Mouse (Mus musculus) ovary, postnatal 14 days (tissue): Measurements from ENCODE around the gene Arhgap27.
"Not testable (repeated sequence)": the region's sequence is repeated elsewhere in the genome, so short reads cannot be mapped to it uniquely, and the experiment has no call there.

Experiments
- DNase-seq: peaks from one replicate; pipeline ENCODE4 v3.0.0; 2022; ENCODE audit warnings: low spot score

Arhgap27 gene

DNA sequence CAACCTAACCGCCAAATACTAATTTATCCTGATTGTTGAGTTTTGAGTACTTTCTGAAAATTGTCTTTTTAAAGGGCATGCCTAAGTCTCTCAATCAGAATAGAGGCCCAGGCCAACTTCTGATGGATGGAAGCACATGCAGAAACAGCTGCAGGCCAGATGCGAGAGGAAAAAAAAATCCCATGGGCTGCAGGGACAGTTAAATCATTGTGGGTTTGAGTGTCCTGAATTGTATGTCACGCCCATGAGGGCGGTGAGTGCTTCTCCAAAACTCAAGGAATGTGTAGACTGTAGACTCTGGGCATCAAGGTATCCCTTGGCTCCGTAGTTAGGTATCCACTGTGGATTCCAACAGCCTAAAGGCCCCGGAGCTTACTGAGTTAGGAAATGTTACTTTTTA lies 69.4 kb downstream of the Arhgap27 start:
- DNase-seq = no peak

DNA sequence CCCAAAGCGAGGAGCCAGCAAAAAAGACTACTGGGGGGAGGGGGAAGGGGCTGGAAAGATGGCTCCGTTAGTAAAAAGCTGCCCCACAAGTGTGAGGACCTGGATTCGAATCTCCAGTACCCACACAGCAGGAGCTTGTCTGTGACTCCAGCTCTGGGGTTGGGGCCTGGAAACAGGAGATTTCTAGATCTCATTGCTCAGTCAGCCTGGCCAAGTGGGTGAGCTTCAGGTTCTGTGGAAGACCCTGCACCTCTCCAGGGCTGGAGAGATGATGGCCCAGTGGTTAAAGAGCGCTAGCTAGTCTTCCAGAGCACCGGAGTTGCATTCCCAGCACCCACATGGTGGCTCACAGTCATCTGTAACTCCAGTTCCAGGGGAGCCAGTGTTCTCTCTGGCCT lies 70.6 kb downstream of the Arhgap27 start:
- DNase-seq = no peak

DNA sequence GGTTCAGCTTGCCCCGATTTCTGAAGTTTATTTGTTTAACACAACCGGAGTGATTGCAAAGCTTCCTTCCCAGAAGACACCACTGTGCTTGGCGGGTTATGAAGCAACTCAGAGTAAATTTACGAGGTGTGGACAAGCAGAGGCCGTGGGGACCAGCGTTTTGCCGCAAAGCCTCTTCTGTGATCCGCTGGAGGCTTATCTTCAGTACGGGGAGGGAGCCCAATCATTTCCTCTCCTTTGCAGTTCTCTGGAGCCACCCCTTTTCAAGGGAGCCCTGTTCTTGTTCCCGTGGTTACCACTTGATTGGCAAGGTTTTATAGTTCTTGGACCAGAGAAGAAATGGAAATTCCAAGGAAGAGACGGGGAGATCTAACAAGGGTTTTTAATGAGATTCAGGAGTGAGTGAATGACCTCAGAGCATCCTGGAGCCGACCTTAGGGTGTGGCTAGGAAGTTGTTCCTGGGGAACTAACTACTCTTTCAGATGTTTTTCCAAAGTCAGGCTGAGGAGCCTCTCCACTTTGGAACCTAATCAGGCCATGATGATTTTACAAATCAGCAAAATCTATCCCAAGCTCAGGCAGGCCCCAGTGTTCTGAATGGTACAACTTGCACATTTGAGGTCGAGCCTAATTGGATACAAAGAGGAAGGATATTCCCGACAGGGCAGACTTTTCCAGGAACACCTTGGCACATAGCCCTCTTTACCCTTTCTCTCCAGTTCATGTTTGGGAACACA lies 71.2 kb downstream of the Arhgap27 start:
- no peak for DNase-seq

DNA sequence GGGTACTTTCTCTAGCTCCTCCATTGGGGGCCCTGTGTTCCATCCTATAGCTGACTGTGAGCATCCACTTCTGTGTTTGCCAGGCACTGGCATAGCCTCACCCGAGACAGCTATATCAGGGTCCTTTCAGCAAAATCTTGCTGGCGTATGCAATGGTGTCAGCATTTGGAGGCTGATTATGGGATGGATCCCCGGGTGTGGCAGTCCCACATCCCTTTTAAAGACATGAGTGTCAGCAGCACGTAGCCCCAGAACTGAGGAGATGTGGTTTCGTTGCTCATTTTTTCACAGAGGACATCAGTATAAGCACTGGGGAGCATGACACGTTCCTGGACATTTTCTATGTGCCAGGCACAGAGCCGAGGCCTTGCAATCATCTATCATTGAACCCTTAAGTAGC lies 72.7 kb downstream of the Arhgap27 start:
- DNase-seq = not testable (repeated sequence)

DNA sequence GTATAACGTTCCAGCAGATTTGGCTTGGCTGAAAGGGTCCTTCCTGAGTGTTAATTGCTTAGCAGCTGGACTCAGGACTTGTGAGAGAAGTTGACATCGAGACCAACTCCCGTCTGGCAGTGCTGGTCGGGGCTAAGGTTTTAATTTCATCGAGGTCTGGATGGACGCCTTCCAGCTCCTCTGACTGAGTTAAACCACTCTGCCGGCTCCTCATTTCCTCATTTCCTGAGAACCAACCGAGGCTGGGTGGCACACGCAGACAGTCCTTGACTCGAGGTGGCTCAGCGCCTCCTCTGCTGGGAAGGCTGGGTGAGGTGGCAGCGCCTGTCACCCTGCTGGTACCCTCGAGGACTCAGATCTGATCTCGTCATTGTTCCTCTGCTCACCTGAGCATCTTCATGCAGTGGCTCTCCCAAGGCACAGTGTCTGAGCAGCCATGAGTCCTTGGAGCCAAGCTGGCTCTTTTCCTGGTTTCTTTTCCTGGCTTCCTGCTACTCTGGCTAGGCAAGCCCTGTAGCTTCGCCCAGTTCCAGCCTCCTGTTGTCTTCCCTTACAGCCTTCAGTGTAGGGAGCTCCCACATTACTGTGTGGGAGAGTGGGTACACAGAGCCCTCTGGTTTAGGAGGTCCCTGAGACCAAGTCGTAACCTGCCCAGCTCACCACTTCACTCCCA lies 75.1 kb downstream of the Arhgap27 start:
- DNase-seq = no peak

DNA sequence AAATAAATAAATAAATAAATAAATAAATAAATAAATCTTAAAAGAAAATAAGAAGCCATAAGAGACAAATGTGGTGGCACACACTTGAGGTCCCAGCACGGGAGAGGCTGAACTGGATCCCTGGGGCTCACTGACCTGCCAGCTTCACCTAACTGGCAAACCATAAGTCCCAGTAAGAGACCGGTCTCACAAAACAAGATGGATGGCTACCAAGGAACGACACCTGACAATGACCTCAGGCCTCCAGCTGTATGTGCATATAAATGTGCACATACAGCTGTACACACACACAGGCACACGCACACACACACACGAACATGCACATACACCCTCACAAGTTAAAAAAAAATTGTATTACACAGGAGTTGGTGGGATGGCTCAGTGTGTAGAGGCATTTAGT lies 76.6 kb downstream of the Arhgap27 start:
- no peak for DNase-seq

DNA sequence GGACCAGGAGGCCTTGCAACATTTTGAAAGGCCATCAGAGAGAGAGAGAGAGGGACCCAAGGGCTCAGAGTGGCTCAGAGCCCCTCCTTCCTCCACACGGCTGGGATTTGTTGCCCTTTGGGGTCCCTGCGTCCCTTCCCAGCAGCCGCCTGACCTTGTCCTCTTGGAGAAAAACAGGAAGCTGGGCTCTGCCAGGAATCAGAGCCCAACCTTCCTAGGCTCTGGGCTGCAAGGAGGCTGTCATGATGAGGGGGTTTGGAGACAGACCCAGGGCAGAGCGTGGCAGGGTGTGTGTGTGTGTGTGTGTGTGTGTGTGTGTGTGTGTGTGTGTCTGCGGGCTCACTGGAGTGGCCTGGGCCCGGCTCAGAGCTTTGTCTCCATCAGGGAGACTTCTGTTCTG lies 77.5 kb downstream of the Arhgap27 start:
- DNase-seq = no peak

DNA sequence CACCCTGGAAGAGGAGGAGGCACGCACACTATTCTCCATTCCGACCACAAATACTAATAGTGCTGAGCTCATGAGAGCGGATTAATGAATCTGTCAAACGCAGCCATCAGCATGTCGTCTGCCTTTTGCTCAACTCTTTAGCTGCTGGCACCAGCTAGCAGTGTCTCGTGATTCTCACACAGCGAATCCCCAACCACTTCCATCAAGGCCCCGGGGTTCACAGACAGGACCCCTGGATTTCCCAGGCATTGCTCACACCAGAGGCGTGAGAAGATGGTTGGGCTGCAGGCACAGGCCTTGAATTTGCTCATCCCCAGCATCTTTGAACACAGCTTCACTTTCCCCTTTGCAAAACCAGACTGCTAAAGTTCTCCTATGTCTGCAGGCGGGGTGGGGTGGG lies 78.2 kb downstream of the Arhgap27 start:
- DNase-seq = no peak

DNA sequence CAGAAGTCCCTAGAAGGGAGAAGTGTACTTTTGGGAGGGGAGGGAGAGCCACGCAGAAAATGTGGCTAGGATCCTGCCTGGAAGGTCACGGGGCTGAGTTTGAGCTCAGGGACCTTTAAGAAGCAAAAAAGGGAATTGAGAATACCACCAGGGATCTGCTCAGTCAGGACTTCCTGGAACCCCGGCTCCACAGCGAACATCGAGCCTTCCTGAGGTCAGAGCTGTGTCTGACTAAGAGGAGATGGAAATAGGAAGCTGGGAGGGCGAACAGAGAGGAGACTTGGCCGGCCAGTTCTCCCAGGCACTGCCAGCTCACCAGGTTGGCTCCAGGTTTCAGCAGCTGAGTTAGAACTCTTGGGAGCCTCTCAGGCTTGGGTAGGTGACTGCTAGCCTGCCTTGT lies 81.7 kb downstream of the Arhgap27 start:
- no peak for DNase-seq
